Mouse (Mus musculus) v-Abl transformed pro-B cells (cell line): ENCODE results near the gene Idi1.
"Not testable (repeated sequence)": the region's sequence is repeated elsewhere in the genome, so short reads cannot be mapped to it uniquely, and the experiment has no call there.

Experiments used
- in situ Hi-C, 2 experiments: fragments of 400-800 bp; cut with MboI; formaldehyde crosslinking; loops; one replicate each; pipeline ENCODE4 v1.15.1; 2025; ENCODE audit not compliant: unreplicated experiment in 2 of 2

The Idi1 gene

GRCm38 (mm10) chr13:8873776-8874175 lies 11.5 kb upstream of the Idi1 start:
- in situ Hi-C loops, result loop anchor here (10.0 to 25.0 kb wide), 3 partner anchors 121 to 289 kb away; partner anchors contain the start of genes Gtpbp4 (in 1 of the 2) and Larp4b (in 1 of the 2)

- in situ Hi-C loops, result loop anchor here in 1 of 2 experiments (10.0 kb wide), 2 partner anchors 93 to 753 kb away; no protein-coding TSS in a partner anchor
These were observed 3.7 kb upstream of the Idi1 start for GRCm38 (mm10) chr13:8881611-8882010.

GRCm38 (mm10) chr13:8883870-8884269 lies 1.4 kb upstream of the Idi1 start:
- in situ Hi-C loops, result loop anchor here in 1 of 2 experiments (10.0 kb wide), 2 partner anchors 91 to 751 kb away; no protein-coding TSS in a partner anchor

DNA sequence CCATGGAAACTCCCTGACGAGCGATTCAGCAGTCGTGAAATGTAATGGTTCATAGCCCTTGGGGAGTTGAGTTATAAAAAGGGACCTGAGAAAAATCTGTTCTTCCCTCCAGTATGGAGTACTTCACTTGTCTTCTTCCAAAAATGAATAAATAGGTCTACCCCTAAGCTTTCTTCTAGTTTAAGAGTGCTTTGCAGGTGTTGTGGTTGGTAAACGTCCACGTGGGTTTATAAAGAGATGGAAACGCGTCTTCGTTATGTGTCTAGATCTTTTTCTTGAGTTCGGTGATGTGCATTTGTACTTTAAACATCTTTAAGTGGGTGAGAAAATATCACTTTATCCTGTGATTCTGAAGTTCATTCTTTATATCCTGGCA lies 872 bp downstream of the Idi1 start:
- in situ Hi-C loops, result loop anchor here in 1 of 2 experiments (10.0 kb wide), 2 partner anchors 89 to 749 kb away; no protein-coding TSS in a partner anchor

DNA sequence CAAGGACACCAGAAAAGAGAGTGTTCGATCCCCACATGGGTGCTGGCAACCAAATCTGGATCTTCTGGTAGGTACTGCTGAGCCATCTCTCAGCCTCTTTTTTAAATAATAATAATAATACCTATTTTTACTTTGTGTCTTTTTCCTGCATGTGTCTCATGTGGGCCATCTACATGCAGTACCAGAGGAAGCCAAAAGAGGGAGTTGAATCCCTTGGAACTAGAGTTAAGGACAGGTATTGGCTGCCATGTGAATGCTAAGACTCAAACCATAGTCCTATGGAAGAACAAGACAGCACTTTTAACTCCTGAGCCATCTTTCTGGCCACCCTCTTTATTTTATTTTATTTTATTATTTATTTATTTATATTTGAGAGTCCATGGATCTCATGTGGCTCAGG lies 3.3 kb downstream of the Idi1 start:
- in situ Hi-C loops, result loop anchor here in 1 of 2 experiments (10.0 kb wide), 2 partner anchors 86 to 746 kb away; no protein-coding TSS in a partner anchor

GRCm38 (mm10) chr13:8905986-8906385 lies 20.7 kb downstream of the Idi1 start:
- in situ Hi-C loops, result not testable (repeated sequence)

DNA sequence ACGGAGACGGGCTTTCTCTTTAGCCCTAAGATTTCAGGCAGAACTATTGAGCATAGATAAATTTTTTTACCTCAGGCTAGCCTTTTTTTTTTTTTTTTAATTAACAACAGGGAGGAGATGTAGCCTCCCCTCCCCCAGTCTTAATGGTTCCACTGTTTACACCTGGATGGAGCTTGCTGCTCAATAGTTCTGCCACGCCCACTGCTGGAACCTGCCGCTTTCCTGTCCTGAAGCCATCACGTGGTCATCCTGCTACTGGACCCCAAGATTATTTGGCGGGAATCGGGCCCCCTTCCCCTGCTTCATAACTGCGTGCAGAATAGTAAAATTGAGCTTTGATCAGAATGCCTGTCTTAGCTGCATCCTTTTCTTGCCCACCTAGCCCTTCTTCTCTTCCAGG lies 28.6 kb downstream of the Idi1 start:
- in situ Hi-C loops, result not testable (repeated sequence)

GRCm38 (mm10) chr13:8933499-8933898 lies 48.2 kb downstream of the Idi1 start:
- in situ Hi-C loops, result no loop called here

GRCm38 (mm10) chr13:8937611-8938140 lies 52.4 kb downstream of the Idi1 start:
- in situ Hi-C loops, result not testable (repeated sequence)

- in situ Hi-C loops, result not testable (repeated sequence)
These were observed 55.8 kb downstream of the Idi1 start for GRCm38 (mm10) chr13:8941110-8941509.

- in situ Hi-C loops, result not testable (repeated sequence)
These were observed 56.4 kb downstream of the Idi1 start for GRCm38 (mm10) chr13:8941701-8942100.
